Mouse (Mus musculus): Measurements from ENCODE around the gene Spata17. TPM values are rescaled to one million over a fixed set of nuclear protein-coding genes. Genes with fewer than 3 reads are reported as not detected.

Gene Spata17
- total and polyA plus RNA-seq, 2 experiments from 2014 or later, result 1.2 to 2.0 TPM

GRCm38 (mm10) chr1:187119300-187119699 is 96.0 kb downstream of the Spata17 start:
- ATAC-seq, result 0 out of 2 replicates have a peak, but pooled peaks have one; percentile 36
- H3K9ac ChIP-seq, result no peak overlapping the region
- DNase-seq, result no peak
- H3K36me3 ChIP-seq (ENCODE audit: insufficient read depth), result no peaks in the 10 kb centered on the region
- no peaks in the 10 kb centered on the region for H3K27me3 ChIP-seq (ENCODE audit: insufficient read depth, low read length)
- H3K9me3 ChIP-seq (ENCODE audit: low read length), result no peaks in the 10 kb centered on the region
- no peak overlapping the region for H3K4me3 ChIP-seq (ENCODE audit: low read depth, low read length)
- no peak for TF ChIP-seq CTCF (IDR thresholded peaks at IDR 0.05; ENCODE audit: low read depth)
- 84% methylated on average over 6 of the region's 6 CpGs for WGBS
- no peak overlapping the region for H3K27ac ChIP-seq (ENCODE audit: low read depth, low read length)
- H3K4me2 ChIP-seq (ENCODE audit: low read depth), result no peak overlapping the region
- H3K4me1 ChIP-seq (ENCODE audit: insufficient read depth), result no peaks in the 10 kb centered on the region

DNA sequence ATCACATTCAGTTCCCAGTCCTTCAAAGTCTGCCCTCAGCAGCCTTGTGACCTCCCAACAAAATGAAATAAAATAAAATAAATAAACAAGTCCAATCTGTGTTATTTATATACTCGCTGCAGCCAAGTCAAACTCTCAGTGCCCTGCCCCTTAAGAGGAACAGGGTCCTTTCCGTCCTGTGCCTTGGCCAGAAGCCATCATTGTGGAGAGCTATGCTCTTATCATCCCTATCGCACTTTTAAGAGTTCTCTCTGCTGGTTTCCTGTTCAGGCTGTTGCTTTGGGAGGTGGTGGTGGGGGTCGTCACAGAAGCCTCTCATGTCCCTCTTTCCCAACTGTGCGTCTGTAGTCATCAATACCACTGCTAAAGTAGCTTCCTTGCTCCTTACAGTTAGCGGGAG is 97.2 kb downstream of the Spata17 start:
- no peak overlapping the region for H3K4me2 ChIP-seq (ENCODE audit: low read depth)
- no peaks in the 10 kb centered on the region for H3K4me1 ChIP-seq (ENCODE audit: insufficient read depth)
- no peaks in the 10 kb centered on the region for H3K9me3 ChIP-seq (ENCODE audit: low read length)
- H3K4me3 ChIP-seq (ENCODE audit: low read depth, low read length), result no peak overlapping the region
- no peak for TF ChIP-seq CTCF (IDR thresholded peaks at IDR 0.05; ENCODE audit: low read depth)
- no peak for DNase-seq
- no peak for ATAC-seq
- H3K27me3 ChIP-seq (ENCODE audit: insufficient read depth, low read length), result no peaks in the 10 kb centered on the region
- no peak overlapping the region for H3K27ac ChIP-seq (ENCODE audit: low read depth, low read length)
- H3K36me3 ChIP-seq (ENCODE audit: insufficient read depth), result no peaks in the 10 kb centered on the region
- H3K9ac ChIP-seq, result no peak overlapping the region
- WGBS, result 91% methylated on average over 6 of the region's 6 CpGs

DNA sequence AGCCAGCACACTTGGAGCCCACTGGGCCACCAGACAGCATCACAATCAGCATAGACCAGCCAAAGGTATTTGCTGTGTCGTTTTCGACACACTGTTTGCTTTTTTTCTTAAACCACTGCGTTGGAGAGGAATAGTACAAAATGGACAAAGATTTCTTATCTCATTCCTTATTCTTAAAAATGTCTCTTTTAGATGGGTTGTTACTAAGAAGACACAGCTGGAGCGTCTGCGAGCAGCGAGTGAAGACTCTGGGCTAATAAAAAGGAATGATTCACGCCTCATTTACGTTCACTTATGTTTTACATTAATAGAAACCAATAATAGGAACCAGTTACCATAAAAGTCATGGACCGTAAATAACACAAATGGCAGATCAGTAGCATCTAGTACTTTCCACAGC is 101.5 kb downstream of the Spata17 start:
- Histone ChIP-seq H3K9me3 (ENCODE audit: low read length) (no peaks in the 10 kb centered on the region), H3K9ac (no peak overlapping the region), H3K4me2 (ENCODE audit: low read depth) (no peak overlapping the region), H3K36me3 (ENCODE audit: insufficient read depth) (no peaks in the 10 kb centered on the region), H3K27ac (ENCODE audit: low read depth, low read length) (no peak overlapping the region), H3K4me3 (ENCODE audit: low read depth, low read length) (no peak overlapping the region), H3K27me3 (ENCODE audit: insufficient read depth, low read length) (no peaks in the 10 kb centered on the region), H3K4me1 (ENCODE audit: insufficient read depth) (no peaks in the 10 kb centered on the region)
- DNase-seq (no peak), ATAC-seq (no peak)
- WGBS, result 80% methylated on average over 9 of the region's 9 CpGs
- TF ChIP-seq CTCF (IDR thresholded peaks at IDR 0.05; ENCODE audit: low read depth), result no peak

- H3K9ac ChIP-seq, result no peak overlapping the region
- no peak overlapping the region for H3K4me2 ChIP-seq (ENCODE audit: low read depth)
- H3K27ac ChIP-seq (ENCODE audit: low read depth, low read length), result no peak overlapping the region
- no peaks in the 10 kb centered on the region for H3K27me3 ChIP-seq (ENCODE audit: insufficient read depth, low read length)
- H3K4me1 ChIP-seq (ENCODE audit: insufficient read depth), result no peaks in the 10 kb centered on the region
- H3K4me3 ChIP-seq (ENCODE audit: low read depth, low read length), result no peak overlapping the region
- H3K9me3 ChIP-seq (ENCODE audit: low read length), result no peaks in the 10 kb centered on the region
- TF ChIP-seq CTCF (IDR thresholded peaks at IDR 0.05; ENCODE audit: low read depth), result no peak
- H3K36me3 ChIP-seq (ENCODE audit: insufficient read depth), result no peaks in the 10 kb centered on the region
- DNase-seq (no peak), ATAC-seq (no peak)
- 72% methylated on average over 4 of the region's 4 CpGs for WGBS
Observed at GRCm38 (mm10) chr1:187102130-187102529, 113.1 kb downstream of the Spata17 start.

- no peaks in the 10 kb centered on the region for H3K4me1 ChIP-seq (ENCODE audit: insufficient read depth)
- no peak overlapping the region for H3K9ac ChIP-seq
- no peaks in the 10 kb centered on the region for H3K27me3 ChIP-seq (ENCODE audit: insufficient read depth, low read length)
- ATAC-seq (no peak), DNase-seq (no peak)
- H3K4me3 ChIP-seq (ENCODE audit: low read depth, low read length), result no peak overlapping the region
- H3K9me3 ChIP-seq (ENCODE audit: low read length), result no peaks in the 10 kb centered on the region
- TF ChIP-seq CTCF (IDR thresholded peaks at IDR 0.05; ENCODE audit: low read depth), result no peak
- no peak overlapping the region for H3K4me2 ChIP-seq (ENCODE audit: low read depth)
- 78% methylated on average over 3 of the region's 3 CpGs for WGBS
- no peak overlapping the region for H3K27ac ChIP-seq (ENCODE audit: low read depth, low read length)
- H3K36me3 ChIP-seq (ENCODE audit: insufficient read depth), result no peaks in the 10 kb centered on the region
Observed at GRCm38 (mm10) chr1:187101202-187101601, 114.1 kb downstream of the Spata17 start.

- TF ChIP-seq CTCF (IDR thresholded peaks at IDR 0.05; ENCODE audit: low read depth), result no peak
- Histone ChIP-seq H3K27me3 (ENCODE audit: insufficient read depth, low read length) (no peaks in the 10 kb centered on the region), H3K27ac (ENCODE audit: low read depth, low read length) (no peak overlapping the region), H3K4me2 (ENCODE audit: low read depth) (no peak overlapping the region), H3K4me3 (ENCODE audit: low read depth, low read length) (no peak overlapping the region), H3K9ac (no peak overlapping the region), H3K36me3 (ENCODE audit: insufficient read depth) (no peaks in the 10 kb centered on the region), H3K4me1 (ENCODE audit: insufficient read depth) (no peaks in the 10 kb centered on the region), H3K9me3 (ENCODE audit: low read length) (no peaks in the 10 kb centered on the region)
- ATAC-seq (no peak), DNase-seq (no peak)
- WGBS, result 75% methylated on average over 3 of the region's 3 CpGs
Observed at GRCm38 (mm10) chr1:187100624-187101023, 114.6 kb downstream of the Spata17 start.

GRCm38 (mm10) chr1:187098285-187098684 is 117.0 kb downstream of the Spata17 start:
- ATAC-seq, result no peak
- H3K9ac ChIP-seq, result no peak overlapping the region
- no peak overlapping the region for H3K27ac ChIP-seq (ENCODE audit: low read depth, low read length)
- no peak for TF ChIP-seq CTCF (IDR thresholded peaks at IDR 0.05; ENCODE audit: low read depth)
- no peaks in the 10 kb centered on the region for H3K27me3 ChIP-seq (ENCODE audit: insufficient read depth, low read length)
- no peaks in the 10 kb centered on the region for H3K9me3 ChIP-seq (ENCODE audit: low read length)
- WGBS, result 83% methylated on average over 6 of the region's 6 CpGs
- H3K36me3 ChIP-seq (ENCODE audit: insufficient read depth), result no peaks in the 10 kb centered on the region
- H3K4me2 ChIP-seq (ENCODE audit: low read depth), result no peak overlapping the region
- H3K4me3 ChIP-seq (ENCODE audit: low read depth, low read length), result no peak overlapping the region
- no peak for DNase-seq
- H3K4me1 ChIP-seq (ENCODE audit: insufficient read depth), result no peaks in the 10 kb centered on the region

DNA sequence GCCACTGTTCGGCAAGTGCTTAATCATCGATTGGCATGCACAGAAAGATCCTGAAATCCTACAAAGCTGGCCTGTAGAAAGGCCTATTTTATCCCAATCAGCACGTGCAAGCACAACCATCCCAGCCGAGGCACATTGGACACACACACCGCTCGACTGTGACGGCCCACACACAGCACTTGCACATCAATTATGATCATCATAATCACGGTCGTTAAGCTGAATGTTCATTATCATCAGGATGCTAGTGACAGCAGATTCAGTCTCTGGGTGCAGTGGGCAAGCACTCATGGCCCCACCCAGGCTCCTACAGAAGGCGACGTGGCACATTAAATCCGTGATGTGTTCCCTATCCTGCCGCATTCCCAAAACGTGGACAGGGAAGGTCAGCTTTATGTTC is 122.7 kb downstream of the Spata17 start:
- DNase-seq, result no peak
- H3K9ac ChIP-seq, result no peak overlapping the region
- no peak for ATAC-seq
- H3K4me2 ChIP-seq (ENCODE audit: low read depth), result no peak overlapping the region
- no peaks in the 10 kb centered on the region for H3K27me3 ChIP-seq (ENCODE audit: insufficient read depth, low read length)
- no peak overlapping the region for H3K27ac ChIP-seq (ENCODE audit: low read depth, low read length)
- H3K4me1 ChIP-seq (ENCODE audit: insufficient read depth), result no peaks in the 10 kb centered on the region
- WGBS, result 58% methylated on average over 14 of the region's 14 CpGs
- H3K4me3 ChIP-seq (ENCODE audit: low read depth, low read length), result no peak overlapping the region
- no peaks in the 10 kb centered on the region for H3K36me3 ChIP-seq (ENCODE audit: insufficient read depth)
- H3K9me3 ChIP-seq (ENCODE audit: low read length), result no peaks in the 10 kb centered on the region
- no peak for TF ChIP-seq CTCF (IDR thresholded peaks at IDR 0.05; ENCODE audit: low read depth)

Data from forebrain, postnatal 0 days (tissue).